Mouse (Mus musculus): ENCODE measurements at regions not wholly inside any gene's neighbourhood (a gene's known extent, or its start where the extent isn't known, plus 50 kb on each side); places are given as distances from the start of the nearest gene placed in this dataset.

DNA sequence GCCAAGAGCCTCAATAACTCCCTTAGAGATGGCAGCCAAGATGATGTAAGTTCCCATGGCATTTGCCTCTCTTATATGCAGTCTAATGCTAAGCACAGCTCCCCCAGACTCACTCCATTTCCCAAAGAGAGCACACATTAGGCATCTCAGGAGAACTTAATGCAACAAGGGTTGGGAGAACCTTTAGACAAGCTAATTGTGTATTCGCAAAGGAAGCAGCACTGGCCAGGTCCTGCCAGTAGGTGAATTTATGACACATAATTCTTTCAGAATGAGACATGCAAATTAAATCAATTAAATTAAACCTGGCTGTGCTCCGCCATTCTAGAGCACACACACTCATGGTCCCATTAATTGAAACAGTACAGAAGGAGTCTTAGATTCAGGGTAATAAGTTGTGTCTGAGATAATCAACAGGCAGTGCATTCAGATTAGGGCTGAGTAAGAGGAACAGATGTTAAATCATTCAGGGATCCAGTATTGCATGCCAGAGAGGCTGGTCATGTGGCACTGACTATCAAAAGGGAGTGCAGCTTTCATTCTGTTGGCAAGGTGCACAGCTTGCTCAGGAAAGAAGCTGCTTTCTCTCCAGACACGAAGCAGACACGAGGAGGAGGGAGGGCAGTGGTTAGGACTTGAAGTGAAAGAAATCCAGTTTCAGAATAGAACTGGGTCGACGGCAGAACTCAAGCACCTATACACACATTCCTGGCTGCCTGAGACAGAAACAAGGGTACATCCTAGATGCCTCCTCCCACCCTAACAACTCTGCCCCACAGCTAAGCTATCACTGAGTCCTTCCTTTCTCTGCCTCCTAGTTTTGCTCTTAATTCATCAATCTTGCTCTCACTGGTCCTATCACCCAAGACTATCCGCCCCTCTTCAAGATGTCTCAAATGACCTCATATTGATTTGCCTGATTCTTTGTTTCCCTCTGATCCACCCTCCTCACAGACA, 630.7 kb upstream of the Adamts9 start:
- Histone ChIP-seq H3K4me3 (ENCODE audit: control insufficient read depth in 1 of 2, insufficient read depth in 1 of 2, low read depth in 2 of 2, low read length in 2 of 2) (no peak overlapping the region), H3K9ac (ENCODE audit: control insufficient read depth, low read depth, low read length, poor library complexity, severe bottlenecking) (no peak overlapping the region), H3K79me2 (ENCODE audit: control insufficient read depth, insufficient read depth, low read length, poor library complexity) (no peaks in the 10 kb centered on the region), H3K36me3 (ENCODE audit: control insufficient read depth in 1 of 2, insufficient read depth in 2 of 2, low read length in 2 of 2) (no peaks in the 10 kb centered on the region), H3K27me3 (ENCODE audit: control insufficient read depth in 1 of 2, insufficient read depth in 2 of 2, low read length in 2 of 2) (no peaks in the 10 kb centered on the region), H3K9me3 (replicated peaks; ENCODE audit: insufficient read depth, low read length) (no peaks in the 10 kb centered on the region), H3K27ac (ENCODE audit: control insufficient read depth, low read depth, low read length) (no peak overlapping the region), H3K4me1 (ENCODE audit: control insufficient read depth in 1 of 2, insufficient read depth in 2 of 2, low read length in 2 of 2) (no peaks in the 10 kb centered on the region)
- TF ChIP-seq ELF1 (IDR thresholded peaks at IDR 0.05; ENCODE audit: low read depth, low read length) = no peak
- TF ChIP-seq MAZ (IDR thresholded peaks at IDR 0.05; ENCODE audit: low read depth, low read length) = no peak
- no peak for TF ChIP-seq TBP (IDR thresholded peaks at IDR 0.05; ENCODE audit: low read depth, low read length)
- TF ChIP-seq E2F4 (IDR thresholded peaks at IDR 0.05; ENCODE audit: borderline replicate concordance, low read depth, low read length) = no peak
- no peak for TF ChIP-seq EP300 (IDR thresholded peaks at IDR 0.05; ENCODE audit: low read depth in 1 of 2, low read length in 2 of 2)
- TF ChIP-seq USF1 (IDR thresholded peaks at IDR 0.05; ENCODE audit: low read depth, low read length) = no peak
- no peak for TF ChIP-seq POLR2AphosphoS2 (IDR thresholded peaks at IDR 0.05; ENCODE audit: low read length)
- no peak for TF ChIP-seq TCF12 (IDR thresholded peaks at IDR 0.05; ENCODE audit: low read depth, low read length)
- TF ChIP-seq BHLHE40 (IDR thresholded peaks at IDR 0.05; ENCODE audit: borderline replicate concordance, low read depth, low read length) = no peak
- no peak for TF ChIP-seq POLR2A (IDR thresholded peaks at IDR 0.05; ENCODE audit: control insufficient read depth in 1 of 2, insufficient read depth in 1 of 2, low read depth in 1 of 2, low read length in 2 of 2, poor library complexity in 1 of 2)
- no peak for TF ChIP-seq HCFC1 (IDR thresholded peaks at IDR 0.05; ENCODE audit: low read depth, low read length)
- no peak for TF ChIP-seq MXI1 (IDR thresholded peaks at IDR 0.05; ENCODE audit: low read depth, low read length)
- TF ChIP-seq RCOR1 (IDR thresholded peaks at IDR 0.05; ENCODE audit: low read depth, low read length) = no peak
- no peak for DNase-seq (ENCODE audit: low read depth, low spot score)

DNA sequence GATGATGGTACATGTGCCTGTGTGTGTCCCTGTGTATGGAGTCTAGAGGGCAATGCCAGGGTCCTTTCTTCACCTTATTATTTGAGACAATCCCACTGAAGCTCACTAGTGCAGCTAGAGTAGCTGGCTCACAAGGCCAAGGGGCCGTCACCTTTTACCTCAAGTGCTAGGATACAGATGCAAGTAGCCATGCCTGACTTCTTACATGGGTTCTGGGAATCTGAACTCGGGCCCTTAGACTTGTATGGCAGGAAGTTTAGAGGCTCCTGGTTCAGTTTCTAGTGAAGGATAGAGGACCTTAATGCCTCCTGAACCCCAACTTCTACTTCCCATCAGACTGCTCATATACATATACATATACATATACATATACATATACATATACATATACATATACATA, 626.6 kb upstream of the Adamts9 start:
- Histone ChIP-seq H3K79me2 (ENCODE audit: control insufficient read depth, insufficient read depth, low read length, poor library complexity) (no peaks in the 10 kb centered on the region), H3K9me3 (replicated peaks; ENCODE audit: insufficient read depth, low read length) (no peaks in the 10 kb centered on the region), H3K4me1 (ENCODE audit: control insufficient read depth in 1 of 2, insufficient read depth in 2 of 2, low read length in 2 of 2) (no peaks in the 10 kb centered on the region), H3K4me3 (ENCODE audit: control insufficient read depth in 1 of 2, insufficient read depth in 1 of 2, low read depth in 2 of 2, low read length in 2 of 2) (no peak overlapping the region), H3K27me3 (ENCODE audit: control insufficient read depth in 1 of 2, insufficient read depth in 2 of 2, low read length in 2 of 2) (no peaks in the 10 kb centered on the region), H3K9ac (ENCODE audit: control insufficient read depth, low read depth, low read length, poor library complexity, severe bottlenecking) (no peak overlapping the region), H3K36me3 (ENCODE audit: control insufficient read depth in 1 of 2, insufficient read depth in 2 of 2, low read length in 2 of 2) (no peaks in the 10 kb centered on the region), H3K27ac (ENCODE audit: control insufficient read depth, low read depth, low read length) (no peak overlapping the region)
- TF ChIP-seq GATA1 (IDR thresholded peaks at IDR 0.05; ENCODE audit: low read depth, low read length) = no peak
- no peak for TF ChIP-seq ZKSCAN1 (IDR thresholded peaks at IDR 0.05; ENCODE audit: low read depth, low read length)
- no peak for TF ChIP-seq HCFC1 (IDR thresholded peaks at IDR 0.05; ENCODE audit: low read depth, low read length)
- TF ChIP-seq MXI1 (IDR thresholded peaks at IDR 0.05; ENCODE audit: low read depth, low read length) = no peak
- TF ChIP-seq E2F4 (IDR thresholded peaks at IDR 0.05; ENCODE audit: borderline replicate concordance, low read depth, low read length) = no peak
- no peak for TF ChIP-seq ZC3H11A (IDR thresholded peaks at IDR 0.05; ENCODE audit: low read depth, low read length)
- TF ChIP-seq USF1 (IDR thresholded peaks at IDR 0.05; ENCODE audit: low read depth, low read length) = no peak
- DNase-seq (ENCODE audit: low read depth, low spot score) = no peak
